Mouse (Mus musculus): Measurements from ENCODE around the gene Ppp4r3a. TPM values are rescaled to one million over a fixed set of nuclear protein-coding genes. Genes with fewer than 3 reads are reported as not detected.
"Not testable (repeated sequence)": the region's sequence is repeated elsewhere in the genome, so short reads cannot be mapped to it uniquely, and the experiment has no call there.

Ppp4r3a gene
- total and polyA plus RNA-seq, 2 experiments from 2014 or later: 13.9 to 31.4 TPM

DNA sequence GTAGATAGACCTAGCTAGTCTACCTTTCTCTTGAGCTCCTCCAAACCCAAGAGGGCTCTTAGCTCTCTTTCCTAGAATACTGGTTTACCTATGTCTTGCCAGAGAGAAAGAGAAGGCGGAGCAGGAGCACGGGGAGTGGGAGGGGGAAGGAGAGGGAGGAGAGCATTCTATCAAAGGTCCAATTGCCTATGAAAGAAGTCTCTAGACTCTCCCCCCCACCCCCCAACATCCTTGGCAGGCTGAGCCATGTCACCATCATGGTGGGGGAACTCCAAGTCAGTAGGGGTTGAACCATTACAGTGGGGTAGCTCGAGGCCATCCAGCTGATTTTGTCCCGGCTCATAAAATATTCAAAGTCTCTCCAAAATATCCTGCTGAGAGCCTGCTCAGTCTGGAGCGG lies 22.1 kb upstream of the Ppp4r3a start:
- no peak overlapping the region for H3K4me3 ChIP-seq (ENCODE audit: low read depth, low read length)
- no peak overlapping the region for H3K4me2 ChIP-seq (ENCODE audit: low read depth, low read length)
- ATAC-seq (ENCODE audit: insufficient read depth, low read depth) (no peak), DNase-seq (ENCODE audit: low spot score) (no peak)
- TF ChIP-seq EP300 (IDR thresholded peaks at IDR 0.05; ENCODE audit: low read depth) (no peak), CTCF (IDR thresholded peaks at IDR 0.05; ENCODE audit: low read depth) (no peak)
- no peak overlapping the region for H3K9ac ChIP-seq (replicated peaks; ENCODE audit: low read depth, low read length)
- no peak overlapping the region for H3K27ac ChIP-seq (ENCODE audit: low read depth)
- WGBS: 63% methylated on average over 5 of the region's 5 CpGs
- no peaks in the 10 kb centered on the region for H3K4me1 ChIP-seq (ENCODE audit: control insufficient read depth, insufficient read depth)
- H3K27me3 ChIP-seq (ENCODE audit: control insufficient read depth, insufficient read depth, low read length): no peaks in the 10 kb centered on the region
- no peaks in the 10 kb centered on the region for H3K36me3 ChIP-seq (replicated peaks; ENCODE audit: control insufficient read depth, insufficient read depth, low read length)
- no peaks in the 10 kb centered on the region for H3K9me3 ChIP-seq (replicated peaks; ENCODE audit: control insufficient read depth, low read length)

DNA sequence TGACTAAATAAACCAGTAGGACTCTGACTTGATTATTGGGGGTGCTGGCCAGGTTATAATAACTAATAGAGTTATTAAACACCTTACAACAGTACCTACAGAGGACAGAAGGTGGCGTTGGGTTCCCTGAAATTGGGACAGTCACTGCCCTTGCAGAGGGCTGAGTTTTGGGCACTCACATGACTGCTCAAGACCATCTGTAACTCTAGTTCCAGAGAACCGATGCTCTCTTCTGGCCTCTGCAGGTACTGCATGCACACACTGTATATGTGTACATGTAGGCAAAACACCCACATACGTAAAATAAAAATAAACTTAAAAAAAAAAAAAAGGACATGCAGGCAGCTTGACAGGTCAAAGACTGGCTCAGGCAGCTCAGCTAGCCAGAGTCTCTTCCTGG lies 19.1 kb upstream of the Ppp4r3a start:
- ATAC-seq (ENCODE audit: insufficient read depth, low read depth) (no peak), DNase-seq (ENCODE audit: low spot score) (no peak)
- H3K4me1 ChIP-seq (ENCODE audit: control insufficient read depth, insufficient read depth): no peaks in the 10 kb centered on the region
- no peaks in the 10 kb centered on the region for H3K9me3 ChIP-seq (replicated peaks; ENCODE audit: control insufficient read depth, low read length)
- H3K4me2 ChIP-seq (ENCODE audit: low read depth, low read length): no peak overlapping the region
- H3K27me3 ChIP-seq (ENCODE audit: control insufficient read depth, insufficient read depth, low read length): no peaks in the 10 kb centered on the region
- no peak overlapping the region for H3K9ac ChIP-seq (replicated peaks; ENCODE audit: low read depth, low read length)
- no peak for TF ChIP-seq EP300 (IDR thresholded peaks at IDR 0.05; ENCODE audit: low read depth)
- TF ChIP-seq CTCF (IDR thresholded peaks at IDR 0.05; ENCODE audit: low read depth): peak; percentile 46
- WGBS: 69% methylated on average over 3 of the region's 3 CpGs
- no peaks in the 10 kb centered on the region for H3K36me3 ChIP-seq (replicated peaks; ENCODE audit: control insufficient read depth, insufficient read depth, low read length)
- no peak overlapping the region for H3K27ac ChIP-seq (ENCODE audit: low read depth)
- H3K4me3 ChIP-seq (ENCODE audit: low read depth, low read length): no peak overlapping the region

DNA sequence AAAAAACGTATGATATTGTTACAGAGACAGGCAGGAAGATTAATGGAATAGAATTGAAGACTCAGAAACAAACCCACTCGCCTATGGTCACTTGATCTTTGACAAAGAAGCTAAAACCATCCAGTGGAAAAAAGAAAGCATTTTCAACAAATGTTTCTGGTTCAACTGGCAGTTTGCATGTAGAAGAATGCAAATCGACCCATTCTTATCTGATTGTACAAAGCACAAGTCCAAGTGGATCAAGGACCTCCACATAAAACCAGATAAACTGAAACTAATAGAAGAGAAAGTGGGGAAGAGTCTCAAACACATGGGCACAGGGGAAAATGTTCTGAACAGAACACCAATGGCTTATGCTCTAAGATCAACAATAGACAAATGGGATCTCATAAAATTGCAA lies 10.2 kb upstream of the Ppp4r3a start:
- not testable (repeated sequence) for H3K9ac ChIP-seq (replicated peaks; ENCODE audit: low read depth, low read length); H3K27ac ChIP-seq (ENCODE audit: low read depth); H3K4me1 ChIP-seq (ENCODE audit: control insufficient read depth, insufficient read depth); DNase-seq (ENCODE audit: low spot score); H3K4me2 ChIP-seq (ENCODE audit: low read depth, low read length); ATAC-seq (ENCODE audit: insufficient read depth, low read depth); H3K4me3 ChIP-seq (ENCODE audit: low read depth, low read length); H3K9me3 ChIP-seq (replicated peaks; ENCODE audit: control insufficient read depth, low read length); H3K36me3 ChIP-seq (replicated peaks; ENCODE audit: control insufficient read depth, insufficient read depth, low read length); H3K27me3 ChIP-seq (ENCODE audit: control insufficient read depth, insufficient read depth, low read length)
- WGBS: 49% methylated on average over 3 of the region's 3 CpGs

DNA sequence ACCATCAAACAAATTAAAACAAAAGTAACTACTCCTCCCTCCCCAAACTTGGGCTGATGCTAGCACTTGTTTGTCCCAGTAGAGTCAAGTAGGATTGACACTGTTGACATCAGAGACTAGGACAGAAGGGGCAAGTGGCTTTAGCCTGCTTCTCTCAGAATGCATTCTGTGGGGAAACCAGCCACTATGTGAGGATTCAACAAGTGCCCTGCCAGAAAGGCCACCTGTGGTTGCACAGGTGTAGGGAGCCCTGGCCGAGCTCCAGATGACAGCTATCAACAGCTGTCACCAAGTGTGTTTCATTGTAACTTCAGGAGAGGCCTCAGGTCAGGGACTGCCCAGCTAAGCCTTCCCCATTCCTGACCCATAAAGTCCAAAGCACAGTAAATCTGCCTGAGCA lies 6.5 kb upstream of the Ppp4r3a start:
- Histone ChIP-seq H3K9me3 (replicated peaks; ENCODE audit: control insufficient read depth, low read length) (no peaks in the 10 kb centered on the region), H3K9ac (replicated peaks; ENCODE audit: low read depth, low read length) (no peak overlapping the region), H3K36me3 (replicated peaks; ENCODE audit: control insufficient read depth, insufficient read depth, low read length) (no peaks in the 10 kb centered on the region), H3K4me1 (ENCODE audit: control insufficient read depth, insufficient read depth) (peaks cover 8% of the 10 kb centered on the region), H3K4me2 (ENCODE audit: low read depth, low read length) (no peak overlapping the region), H3K27me3 (ENCODE audit: control insufficient read depth, insufficient read depth, low read length) (no peaks in the 10 kb centered on the region), H3K27ac (ENCODE audit: low read depth) (no peak overlapping the region), H3K4me3 (ENCODE audit: low read depth, low read length) (no peak overlapping the region)
- TF ChIP-seq EP300 (IDR thresholded peaks at IDR 0.05; ENCODE audit: low read depth) (no peak), CTCF (IDR thresholded peaks at IDR 0.05; ENCODE audit: low read depth) (no peak)
- DNase-seq (ENCODE audit: low spot score) (no peak), ATAC-seq (ENCODE audit: insufficient read depth, low read depth) (no peak)
- WGBS: 63% methylated on average over 1 of the region's 1 CpGs

DNA sequence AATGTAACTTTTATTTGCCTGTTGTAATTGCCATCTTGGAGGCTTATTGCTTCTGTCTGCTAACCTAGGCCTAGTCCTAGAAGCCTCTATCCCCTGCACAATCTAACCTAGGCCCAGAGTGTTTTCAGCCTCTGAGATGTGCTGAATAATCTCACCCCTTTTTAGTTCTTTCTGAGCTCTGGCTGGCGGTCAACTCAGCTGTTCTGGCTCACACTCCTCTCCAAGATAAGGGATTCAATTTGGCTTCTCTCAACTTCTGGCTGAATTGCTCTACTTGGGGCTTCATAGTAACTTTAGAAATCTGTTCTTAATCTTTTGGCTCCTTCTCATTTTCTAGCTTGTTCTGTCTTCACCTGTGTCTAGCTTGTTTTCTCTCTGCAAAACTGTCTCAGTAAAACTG lies 3.9 kb upstream of the Ppp4r3a start:
- DNase-seq (ENCODE audit: low spot score): no peak
- 33% methylated on average over 1 of the region's 1 CpGs for WGBS

DNA sequence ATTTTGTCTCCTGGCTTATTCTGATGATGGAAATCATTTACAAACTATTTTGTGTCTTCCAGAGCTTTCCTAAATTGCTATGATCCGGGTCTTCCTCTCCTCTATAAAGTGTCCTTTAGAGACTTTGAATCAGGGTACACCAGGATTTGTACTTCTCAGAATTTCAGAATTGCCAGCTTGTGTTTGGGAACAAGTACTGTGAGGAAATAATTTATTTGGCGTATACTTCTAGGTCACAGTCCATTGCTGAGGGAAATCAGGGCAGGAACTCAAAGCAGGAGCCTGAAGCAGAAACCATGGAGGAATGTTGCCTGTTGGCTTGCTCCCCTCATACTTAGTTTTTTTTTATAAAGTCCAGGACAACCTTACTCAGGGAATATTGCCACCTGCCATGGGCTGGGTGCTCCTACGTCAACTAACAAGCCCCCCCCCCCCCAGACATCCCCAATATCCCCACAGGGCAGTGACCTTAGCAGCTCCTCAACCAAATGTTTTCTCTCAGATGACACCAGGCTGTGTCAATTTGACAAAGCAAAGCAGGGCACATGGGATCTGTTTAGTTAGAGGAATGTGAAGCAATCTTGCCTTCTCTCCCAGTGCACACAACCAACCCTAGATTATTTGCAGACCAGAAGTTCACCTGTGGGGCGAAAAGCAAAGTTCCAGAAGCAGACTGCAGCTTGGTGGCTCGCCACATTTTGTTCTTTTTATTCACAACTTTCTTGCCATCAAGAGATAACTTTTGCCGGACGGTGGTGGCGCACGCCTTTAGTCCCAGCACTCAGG lies 1.6 kb upstream of the Ppp4r3a start:
- Histone ChIP-seq H3K9me3 (replicated peaks; ENCODE audit: control insufficient read depth, low read length) (no peaks in the 10 kb centered on the region), H3K4me1 (ENCODE audit: control insufficient read depth, insufficient read depth) (peaks cover 32% of the 10 kb centered on the region), H3K36me3 (replicated peaks; ENCODE audit: control insufficient read depth, insufficient read depth, low read length) (peaks cover 5% of the 10 kb centered on the region; the same call in 1 of the 2 replicates), H3K27me3 (ENCODE audit: control insufficient read depth, insufficient read depth, low read length) (no peaks in the 10 kb centered on the region), H3K4me3 (ENCODE audit: low read depth, low read length) (no peak overlapping the region), H3K27ac (ENCODE audit: low read depth) (no peak overlapping the region), H3K9ac (replicated peaks; ENCODE audit: low read depth, low read length) (no peak overlapping the region), H3K4me2 (ENCODE audit: low read depth, low read length) (no peak overlapping the region)
- ATAC-seq (ENCODE audit: insufficient read depth, low read depth) (no peak), DNase-seq (ENCODE audit: low spot score) (no peak)
- TF ChIP-seq EP300 (IDR thresholded peaks at IDR 0.05; ENCODE audit: low read depth) (no peak), CTCF (IDR thresholded peaks at IDR 0.05; ENCODE audit: low read depth) (no peak)
- 87% methylated on average over 9 of the region's 9 CpGs for WGBS

More for the DNA sequence above, 3.9 kb upstream of the Ppp4r3a start:
- H3K9me3 ChIP-seq (replicated peaks; ENCODE audit: control insufficient read depth, low read length): no peaks in the 10 kb centered on the region
- TF ChIP-seq EP300 (IDR thresholded peaks at IDR 0.05; ENCODE audit: low read depth) (no peak), CTCF (IDR thresholded peaks at IDR 0.05; ENCODE audit: low read depth) (no peak)
- H3K27me3 ChIP-seq (ENCODE audit: control insufficient read depth, insufficient read depth, low read length): no peaks in the 10 kb centered on the region
- no peak for ATAC-seq (ENCODE audit: insufficient read depth, low read depth)
- no peak overlapping the region for H3K4me3 ChIP-seq (ENCODE audit: low read depth, low read length)
- H3K27ac ChIP-seq (ENCODE audit: low read depth): no peak overlapping the region
- peaks cover 16% of the 10 kb centered on the region for H3K4me1 ChIP-seq (ENCODE audit: control insufficient read depth, insufficient read depth)
- no peaks in the 10 kb centered on the region for H3K36me3 ChIP-seq (replicated peaks; ENCODE audit: control insufficient read depth, insufficient read depth, low read length)
- H3K9ac ChIP-seq (replicated peaks; ENCODE audit: low read depth, low read length): no peak overlapping the region
- no peak overlapping the region for H3K4me2 ChIP-seq (ENCODE audit: low read depth, low read length)
